Mouse (Mus musculus): Measurements from ENCODE around the gene Ptprk.

DNA sequence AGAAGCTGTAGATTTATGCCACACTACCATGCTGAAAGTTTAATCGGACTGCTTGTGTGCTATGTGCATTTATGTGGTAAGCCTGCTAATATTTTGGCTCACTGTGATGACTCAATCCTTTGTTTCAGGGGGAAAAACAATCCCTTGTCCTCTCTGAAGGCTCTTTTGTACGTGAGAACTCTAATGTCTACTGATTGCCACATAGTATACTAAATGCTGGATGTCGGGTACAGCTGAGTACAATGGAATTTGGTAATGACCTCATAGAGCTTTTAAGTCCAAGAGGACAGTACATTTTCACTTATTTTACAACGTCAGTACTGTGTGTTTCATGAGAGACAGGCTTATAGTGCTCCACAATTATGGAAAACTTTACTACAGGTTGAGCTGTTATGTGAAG lies 59.1 kb downstream of the Ptprk start:
- no peak for TF ChIP-seq CTCF (IDR thresholded peaks at IDR 0.05; ENCODE audit: low read depth)
- no peak for TF ChIP-seq EP300 (IDR thresholded peaks at IDR 0.05; ENCODE audit: low read depth)
